Mouse (Mus musculus) layer of hippocampus, adult 2 months (tissue): ENCODE measurements around the gene Krt25. TPM values are rescaled to one million over a fixed set of nuclear protein-coding genes. Genes with fewer than 3 reads are reported as not detected.
A peak's percentile ranks its signal among the peaks of the same experiment; 100 is the strongest.

Source experiments
- DNase-seq, 2 experiments: peaks; one replicate each; pipeline ENCODE4 v3.0.0; 2022; ENCODE audit warnings: low spot score in 2 of 2
- H3K27ac ChIP-seq: fragments of 200-600 bp; 2 replicates; pipeline ENCODE4 v1.8.1; 2022
- H3K4me3 ChIP-seq: fragments of 200-600 bp; 2 replicates; pipeline ENCODE4 v1.8.1; 2022; ENCODE audit warnings: mild to moderate bottlenecking
- CTCF ChIP-seq: fragments of 200-600 bp; conservative IDR thresholded peaks from 2 replicates; pipeline ENCODE4 v1.8.1; 2022; ENCODE audit warnings: antibody characterized with exemption, mild to moderate bottlenecking, moderate library complexity
- total RNA-seq, 2 experiments: library from RNA; stranded (reverse); gene quantifications; 2 replicates each; pipeline ENCODE4 v1.2.3; 2021

Krt25 gene
- total RNA-seq, 2 experiments from 2014 or later, result not detected

DNA sequence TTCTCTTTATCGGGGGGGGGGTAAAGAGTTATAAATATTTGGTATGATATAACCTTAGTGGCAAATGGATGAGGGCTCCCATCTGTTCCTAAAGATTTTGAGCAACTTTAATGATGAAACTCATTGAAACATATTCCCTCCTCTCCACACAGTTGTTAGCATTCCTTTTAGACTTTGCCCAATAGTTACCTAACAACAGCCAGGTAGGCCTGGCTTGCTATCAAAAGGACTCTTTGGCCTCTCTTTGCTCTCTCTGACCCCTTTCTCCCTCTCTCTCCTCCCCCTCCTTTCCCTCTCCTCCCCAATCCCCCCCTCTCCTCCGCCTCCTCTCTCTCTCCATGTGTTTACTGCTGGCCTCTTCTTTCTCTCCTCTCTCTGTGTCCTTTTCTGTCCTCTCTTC is 8.2 kb downstream of the Krt25 start:
- no peak overlapping the region for H3K27ac ChIP-seq
- H3K4me3 ChIP-seq, result no peak overlapping the region
- no peak for DNase-seq
- TF ChIP-seq CTCF, result no peak

DNA sequence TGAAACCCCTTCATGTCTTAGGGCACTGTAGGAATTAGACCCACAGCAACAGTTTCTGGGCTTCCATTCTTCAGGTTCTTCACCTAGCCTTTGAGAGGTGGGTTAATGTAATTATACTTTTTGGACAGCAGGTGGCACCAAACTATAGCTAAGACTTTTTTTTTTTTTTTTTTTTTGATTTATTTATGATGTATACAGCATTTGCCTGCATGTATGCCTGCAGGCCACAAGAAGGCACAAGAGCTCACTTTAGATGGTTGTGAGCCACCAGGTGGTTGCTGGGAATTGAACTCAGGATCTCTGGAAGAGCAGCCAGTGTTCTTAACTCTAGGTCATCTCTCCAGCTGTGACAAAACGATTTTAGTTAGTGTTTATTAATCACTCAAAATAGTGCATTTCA is 11.9 kb downstream of the Krt25 start:
- no peak overlapping the region for H3K4me3 ChIP-seq
- peak; percentile 81 for TF ChIP-seq CTCF
- H3K27ac ChIP-seq, result no peak overlapping the region
- DNase-seq, result peak in 1 of 2 experiments; percentile 17

DNA sequence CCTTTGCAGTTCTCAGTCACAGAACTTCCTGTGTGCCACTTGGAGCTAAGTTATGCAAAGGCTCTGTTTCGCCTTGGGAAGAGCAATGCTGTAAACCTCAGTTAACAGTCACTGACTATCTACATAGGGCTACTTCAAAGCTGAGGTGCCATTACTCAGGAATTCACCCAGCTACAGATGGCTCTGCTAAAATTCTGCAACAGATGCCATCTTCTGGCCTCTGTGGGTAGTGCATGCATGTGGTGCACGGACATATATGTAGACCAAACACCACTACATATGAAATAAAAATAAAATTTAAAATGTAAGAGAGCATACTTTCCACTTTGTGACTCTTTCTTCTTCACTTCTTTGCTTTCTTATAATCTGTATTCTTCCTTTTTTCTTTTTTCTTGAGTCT is 15.2 kb downstream of the Krt25 start:
- no peak overlapping the region for H3K27ac ChIP-seq
- peak; percentile 89 for TF ChIP-seq CTCF

DNA sequence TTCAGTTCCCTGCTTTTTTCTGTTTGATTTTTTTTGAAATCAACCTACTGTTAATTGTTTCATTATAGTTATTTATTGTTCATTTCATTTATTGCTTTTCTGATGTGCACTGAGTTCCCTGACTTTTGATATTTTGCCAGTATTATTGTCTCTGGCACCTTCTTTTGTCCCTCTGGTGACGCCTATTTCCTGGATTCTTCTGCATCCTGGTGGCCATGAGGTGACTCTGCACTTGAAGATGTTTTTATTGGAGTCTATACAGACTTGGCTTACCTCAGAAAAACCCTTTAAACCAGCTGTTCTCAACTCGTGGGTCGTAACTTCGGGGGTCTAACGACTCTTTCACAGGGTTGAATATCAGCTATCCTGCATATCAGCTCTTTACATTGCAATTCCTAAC is 27.7 kb downstream of the Krt25 start:
- H3K4me3 ChIP-seq, result no peak overlapping the region
- DNase-seq, result no peak
- TF ChIP-seq CTCF, result peak; percentile 64
- no peak overlapping the region for H3K27ac ChIP-seq

More for the DNA sequence above, 15.2 kb downstream of the Krt25 start:
- no peak overlapping the region for H3K4me3 ChIP-seq
- DNase-seq, result peak; percentile 14 to 74

DNA sequence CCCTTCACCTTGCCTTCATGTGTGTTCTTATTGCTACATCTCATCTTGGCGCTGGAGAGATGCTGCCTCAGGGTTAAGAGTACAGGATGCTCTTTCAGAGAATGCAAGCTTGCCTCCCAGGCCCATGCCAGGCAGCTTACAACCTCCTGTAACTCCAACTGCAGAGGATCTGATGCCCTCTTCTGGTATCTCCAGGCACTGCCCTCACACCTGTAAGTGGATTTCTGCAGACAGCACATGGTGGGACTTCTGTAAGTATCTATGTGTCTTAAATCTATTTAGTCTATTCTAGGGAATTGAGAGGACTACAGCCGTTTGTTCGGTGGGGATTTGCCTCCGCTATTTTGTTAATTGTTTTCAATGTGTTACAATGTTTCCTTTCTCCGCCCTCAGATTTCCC is 29.9 kb downstream of the Krt25 start:
- H3K4me3 ChIP-seq, result no peak overlapping the region
- peak; percentile 82 for TF ChIP-seq CTCF
- peak; percentile 14 to 42 for DNase-seq
- no peak overlapping the region for H3K27ac ChIP-seq

DNA sequence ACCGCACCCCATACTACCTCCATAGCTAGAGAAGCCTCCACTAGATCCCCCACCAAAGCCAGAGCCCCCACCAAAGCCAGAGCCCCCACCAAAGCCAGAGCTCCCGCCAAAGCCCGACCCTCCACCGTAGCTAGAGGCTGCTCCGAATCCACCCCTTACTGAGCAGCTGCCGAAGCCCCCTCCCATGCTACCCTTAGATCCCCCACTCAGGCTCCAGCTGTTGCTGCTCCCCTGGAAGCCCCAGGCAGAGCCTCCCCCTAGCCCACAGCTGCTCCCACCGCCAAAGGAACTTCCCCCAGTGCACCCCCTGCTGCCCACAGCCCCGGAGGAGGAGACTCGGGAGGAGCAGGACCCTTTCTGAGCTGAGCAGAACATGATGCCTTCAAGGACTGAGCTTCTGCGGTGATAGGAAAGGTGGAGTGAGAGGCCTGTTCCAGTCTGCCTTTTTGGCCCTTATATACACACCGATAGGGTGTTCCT is 37.9 kb downstream of the Krt25 start, which contains the start of gene Krt24:
Krt24 (minus strand) TSS at position 430 of the 480 bp plus-strand sequence.
- Histone ChIP-seq H3K4me3 (no peak within 1 kb of the TSS), H3K27ac (no peak within 1 kb of the TSS)
- no peak for TF ChIP-seq CTCF
- DNase-seq, result no peak

DNA sequence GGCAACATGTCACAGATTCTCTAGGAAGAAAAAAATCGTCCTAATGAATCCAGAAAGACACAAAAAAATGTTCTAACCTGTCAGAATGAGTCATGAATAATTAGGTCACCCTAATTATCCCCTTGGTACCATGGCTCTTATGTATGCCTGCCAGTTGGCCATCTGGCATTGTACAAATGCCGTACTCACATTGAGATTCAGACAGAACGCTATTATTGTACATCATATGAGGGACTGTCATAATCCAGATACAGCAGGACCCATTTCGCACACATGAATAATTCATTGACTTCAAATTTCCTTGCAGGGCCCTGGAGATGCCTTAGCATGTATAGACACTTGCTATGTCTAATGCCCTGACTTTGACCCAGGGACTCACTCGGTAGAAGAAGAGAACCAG is 38.7 kb downstream of the Krt25 start:
- Histone ChIP-seq H3K27ac (no peak overlapping the region), H3K4me3 (no peak overlapping the region)
- DNase-seq, result peak in 1 of 2 experiments; percentile 3
- no peak for TF ChIP-seq CTCF

DNA sequence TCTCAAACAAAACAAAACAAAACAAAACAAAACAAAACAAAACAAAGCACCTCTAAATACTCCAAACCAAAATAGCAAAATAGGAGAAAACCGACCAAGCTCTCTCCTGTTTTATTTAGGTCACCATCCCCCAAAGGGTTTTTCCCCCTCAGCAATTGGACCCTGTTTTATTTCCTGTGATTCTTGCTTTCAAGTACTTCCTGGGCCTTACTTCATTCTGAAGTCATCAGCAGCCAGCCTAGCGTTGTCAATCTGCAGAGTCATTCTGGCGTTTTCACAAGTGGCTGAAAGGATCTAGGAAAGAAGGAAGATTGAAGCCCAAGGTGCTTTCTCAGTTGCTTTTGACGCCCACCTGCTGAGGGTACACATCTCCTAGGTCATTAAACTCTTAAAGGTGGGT is 39.4 kb downstream of the Krt25 start:
- Histone ChIP-seq H3K27ac (no peak overlapping the region), H3K4me3 (no peak overlapping the region)
- TF ChIP-seq CTCF, result no peak
- DNase-seq, result no peak

DNA sequence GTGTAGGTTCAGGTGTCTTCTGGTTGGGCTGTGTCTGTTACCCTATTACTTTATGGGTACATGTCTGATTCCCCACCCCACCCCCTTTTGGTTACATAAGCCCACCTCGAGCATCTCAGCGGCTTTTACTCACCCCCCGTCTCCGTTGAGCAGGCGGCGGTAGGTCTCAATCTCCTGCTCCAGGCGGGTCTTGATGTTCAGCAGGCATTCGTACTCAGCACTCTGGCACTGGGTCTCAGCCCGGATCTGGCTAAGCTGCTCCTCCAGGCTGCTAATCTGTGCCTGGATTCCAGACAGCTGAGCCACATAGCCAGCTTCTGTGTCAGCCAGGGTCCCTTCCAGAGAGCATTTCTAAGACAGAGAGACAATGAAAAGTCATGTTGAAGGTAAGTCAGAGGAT is 41.6 kb downstream of the Krt25 start:
- no peak for TF ChIP-seq CTCF
- no peak overlapping the region for H3K27ac ChIP-seq
- no peak for DNase-seq
- H3K4me3 ChIP-seq, result no peak overlapping the region

DNA sequence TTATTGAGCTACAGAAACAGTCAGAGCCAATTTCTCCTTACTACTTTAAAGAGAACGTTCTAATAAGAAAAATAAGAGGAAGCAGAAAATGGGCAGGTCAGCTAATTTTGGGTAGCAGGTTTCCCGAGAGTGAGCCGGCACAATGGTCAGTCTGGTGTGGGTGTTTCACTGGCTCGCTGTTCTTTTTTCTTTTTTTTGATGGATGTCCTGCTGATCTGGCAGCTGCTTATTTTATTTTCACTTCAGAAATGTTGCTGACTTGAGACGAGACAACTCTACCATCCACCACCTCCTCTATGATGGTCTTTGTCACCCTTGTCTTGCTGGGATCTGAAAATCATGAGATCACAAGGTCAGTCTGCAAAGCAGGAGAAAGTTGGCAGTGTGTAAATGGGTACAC is 42.8 kb downstream of the Krt25 start:
- Histone ChIP-seq H3K4me3 (no peak overlapping the region), H3K27ac (no peak overlapping the region)
- no peak for DNase-seq
- TF ChIP-seq CTCF, result no peak

DNA sequence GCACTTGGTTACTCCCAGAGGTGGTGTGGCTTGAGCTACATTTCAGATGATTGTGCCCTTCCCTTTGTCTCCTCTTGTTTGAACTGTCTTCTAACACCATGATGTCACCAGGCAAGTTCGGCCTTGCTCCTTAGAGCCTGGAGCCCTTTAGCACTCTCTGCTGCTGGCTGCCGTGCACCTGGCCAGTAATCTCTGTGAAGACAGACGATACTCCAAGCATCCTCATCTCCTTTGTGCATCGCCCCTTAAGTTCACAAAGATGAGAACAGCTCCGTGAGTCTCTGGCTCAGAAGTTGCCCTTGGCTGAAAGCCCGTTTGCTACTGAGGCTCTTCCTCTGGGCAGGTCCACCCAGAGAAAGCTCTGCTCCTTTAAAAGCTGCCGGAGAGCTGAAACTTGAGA is 46.0 kb downstream of the Krt25 start:
- DNase-seq, result no peak
- H3K27ac ChIP-seq, result no peak overlapping the region
- no peak overlapping the region for H3K4me3 ChIP-seq
- no peak for TF ChIP-seq CTCF

DNA sequence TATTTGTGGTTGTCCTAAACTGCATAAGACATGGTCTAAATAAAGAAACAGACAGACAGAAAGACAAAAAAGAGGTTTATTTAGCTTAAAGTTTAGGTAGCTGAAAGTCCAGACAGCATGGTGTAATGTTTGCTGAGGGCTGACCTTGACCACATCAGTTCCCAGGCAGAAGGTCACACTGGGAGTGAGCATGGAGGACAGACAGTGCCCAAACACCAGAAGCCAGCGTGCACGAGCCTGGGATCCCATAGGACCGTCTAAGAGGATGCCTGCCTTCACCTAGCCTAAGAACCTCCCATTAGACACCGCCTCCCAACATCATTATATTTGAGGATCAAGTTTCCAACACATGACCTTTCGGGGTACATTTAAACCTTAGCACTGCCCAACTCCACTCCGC is 47.1 kb downstream of the Krt25 start:
- TF ChIP-seq CTCF, result no peak
- no peak for DNase-seq
- Histone ChIP-seq H3K4me3 (no peak overlapping the region), H3K27ac (no peak overlapping the region)

DNA sequence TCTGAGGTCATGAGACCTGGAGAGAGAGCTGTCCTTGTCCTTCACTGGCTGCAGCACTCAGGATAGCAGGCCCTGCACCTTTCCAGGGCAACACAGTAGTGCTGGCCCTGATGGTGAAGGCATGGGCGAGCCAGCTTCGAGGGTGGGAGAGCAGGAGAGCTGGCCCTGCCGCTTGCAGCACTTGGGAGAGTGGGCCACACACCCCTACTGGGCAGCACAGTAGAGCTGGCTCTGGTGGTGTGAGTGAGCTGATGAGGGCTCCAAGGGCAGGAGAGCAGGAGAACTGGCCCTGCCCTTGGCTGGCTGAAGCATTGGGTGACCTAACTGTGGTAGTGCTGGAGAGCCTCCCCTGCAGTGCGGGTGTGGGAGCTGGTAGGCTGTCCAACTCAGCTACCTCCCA is 50.0 kb downstream of the Krt25 start:
- DNase-seq, result no peak
- Histone ChIP-seq H3K27ac (no peak overlapping the region), H3K4me3 (no peak overlapping the region)
- TF ChIP-seq CTCF, result no peak

DNA sequence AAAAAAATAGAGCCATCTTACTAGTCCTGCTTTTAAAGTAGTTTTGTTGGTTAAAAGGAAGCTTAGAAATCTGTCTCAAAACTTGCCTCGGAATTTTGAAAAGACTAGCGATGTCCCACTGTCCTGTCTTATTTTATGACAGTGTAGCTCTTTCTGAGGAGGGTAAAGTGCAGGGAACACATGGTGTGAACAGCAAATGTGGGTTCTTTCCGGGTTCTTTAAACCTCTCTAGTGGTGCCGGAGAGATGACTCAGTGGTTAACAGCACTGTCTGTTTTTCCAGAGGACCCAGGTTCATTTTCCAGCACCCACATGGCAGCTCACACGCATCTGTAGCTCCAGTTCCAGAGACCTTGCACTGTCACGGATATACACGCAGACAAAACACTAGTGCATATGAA is 53.6 kb downstream of the Krt25 start:
- Histone ChIP-seq H3K4me3 (no peak overlapping the region), H3K27ac (no peak overlapping the region)
- no peak for TF ChIP-seq CTCF
- no peak for DNase-seq

DNA sequence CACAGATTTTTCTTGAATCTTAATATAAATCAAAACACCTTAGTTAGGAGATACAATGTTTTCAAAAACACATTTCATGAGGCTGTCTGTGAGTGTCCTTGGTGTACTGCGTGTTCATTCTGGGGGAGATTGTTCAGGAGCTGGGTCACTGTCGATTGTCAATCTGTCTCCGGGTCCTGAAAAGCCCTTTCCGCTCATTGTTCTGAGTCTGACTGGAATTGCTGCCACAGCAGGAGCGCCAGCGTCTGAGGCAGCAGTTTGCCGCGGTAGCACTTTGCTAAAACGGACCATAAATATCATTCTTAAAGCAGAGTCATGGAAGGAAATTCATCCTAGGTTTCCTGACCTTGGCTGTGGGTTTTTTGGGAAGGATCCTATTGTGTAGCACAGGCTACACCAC is 57.0 kb downstream of the Krt25 start:
- Histone ChIP-seq H3K27ac (no peak overlapping the region), H3K4me3 (no peak overlapping the region)
- TF ChIP-seq CTCF, result no peak
- no peak for DNase-seq

Other genes with a start within 250 kb of the Krt25 start
- not detected for gene Tns4, start 233.6 kb downstream of the Krt25 start, total RNA-seq
- not detected for gene Ccr7, start 167.9 kb downstream of the Krt25 start, total RNA-seq
- gene Smarce1, start 91.9 kb downstream of the Krt25 start, total RNA-seq, result 10 to 100 TPM; 55.8 to 62.3 TPM
- 10 to 100 TPM; 24.8 to 29.5 TPM for gene Krt222, start 78.9 kb downstream of the Krt25 start, total RNA-seq
- not detected for gene Krt24, start 37.7 kb downstream of the Krt25 start, total RNA-seq
- not detected for gene Krt26, start 15.0 kb upstream of the Krt25 start, total RNA-seq
- gene Krt27, start 28.2 kb upstream of the Krt25 start, total RNA-seq, result not detected
- gene Krt28, start 52.0 kb upstream of the Krt25 start, total RNA-seq, result under 1 TPM in 1 of 2 experiments, not detected in 1; 0.23 TPM
- 10 to 100 TPM; 14.8 to 16.4 TPM for gene Krt10, start 66.4 kb upstream of the Krt25 start, total RNA-seq
- gene Krt12, start 99.3 kb upstream of the Krt25 start, total RNA-seq, result 1 to 10 TPM in 1 of 2 experiments, under 1 TPM in 1; 0.97 to 1.4 TPM
- gene Krt20, start 115.2 kb upstream of the Krt25 start, total RNA-seq, result not detected
- not detected for gene Krt23, start 170.2 kb upstream of the Krt25 start, total RNA-seq
- gene Krt39, start 198.4 kb upstream of the Krt25 start, total RNA-seq, result not detected
- gene Krt40, start 220.2 kb upstream of the Krt25 start, total RNA-seq, result not detected
- gene Krtap3-3, start 227.9 kb upstream of the Krt25 start, total RNA-seq, result not detected
- gene Krtap3-2, start 233.9 kb upstream of the Krt25 start, total RNA-seq, result not detected
- gene Gm11939, start 236.5 kb upstream of the Krt25 start, total RNA-seq, result not detected
- not detected for gene Krtap3-1, start 243.7 kb upstream of the Krt25 start, total RNA-seq